Mouse (Mus musculus): ENCODE data around the gene Camsap3. TPM values are rescaled to one million over a fixed set of nuclear protein-coding genes. Genes with fewer than 3 reads are reported as not detected.
"Not testable (repeated sequence)": the region's sequence is repeated elsewhere in the genome, so short reads cannot be mapped to it uniquely, and the experiment has no call there.

Camsap3 gene
- polyA plus RNA-seq, 1 experiment from 2014 or later, result 6.9 TPM

GRCm38 (mm10) chr8:3579390-3580364 lies 7.4 kb upstream of the Camsap3 start:
- Histone ChIP-seq H3K9me3 (no peaks in the 10 kb centered on the region), H3K9ac (no peak overlapping the region), H3K4me1 (0 out of 2 replicates have a peak, but pooled peaks cover 4% of the 10 kb centered on the region), H3K4me2 (no peak overlapping the region), H3K4me3 (no peak overlapping the region), H3K36me3 (no peaks in the 10 kb centered on the region), H3K27ac (peak overlapping the region; percentile 25), H3K27me3 (no peaks in the 10 kb centered on the region)
- WGBS, result 58% methylated on average over 9 of the region's 9 CpGs
- peak; percentile 67 for ATAC-seq (ENCODE audit: borderline replicate concordance, extremely low read depth, low FRiP score, low TSS enrichment)

GRCm38 (mm10) chr8:3581961-3582360 lies 5.1 kb upstream of the Camsap3 start:
- H3K27me3 ChIP-seq; H3K4me3 ChIP-seq; H3K9ac ChIP-seq; H3K4me2 ChIP-seq; H3K4me1 ChIP-seq; ATAC-seq (ENCODE audit: borderline replicate concordance, extremely low read depth, low FRiP score, low TSS enrichment); H3K9me3 ChIP-seq; H3K36me3 ChIP-seq; H3K27ac ChIP-seq: not testable (repeated sequence)
- 87% methylated on average over 3 of the region's 3 CpGs for WGBS

- Histone ChIP-seq H3K36me3 (no peaks in the 10 kb centered on the region), H3K4me3 (no peak overlapping the region), H3K27me3 (peaks cover 23% of the 10 kb centered on the region), H3K9ac (no peak overlapping the region), H3K4me1 (0 out of 2 replicates have a peak, but pooled peaks cover 7% of the 10 kb centered on the region), H3K9me3 (no peaks in the 10 kb centered on the region), H3K4me2 (no peak overlapping the region), H3K27ac (no peak overlapping the region)
- ATAC-seq (ENCODE audit: borderline replicate concordance, extremely low read depth, low FRiP score, low TSS enrichment), result no peak
- 77% methylated on average over 2 of the region's 2 CpGs for WGBS
These were observed 641 bp upstream of the Camsap3 start for GRCm38 (mm10) chr8:3586452-3586851.

GRCm38 (mm10) chr8:3587391-3588257 lies 531 bp downstream of the Camsap3 start:
- peak; percentile 72 for ATAC-seq (ENCODE audit: borderline replicate concordance, extremely low read depth, low FRiP score, low TSS enrichment)
- H3K36me3 ChIP-seq, result no peaks in the 10 kb centered on the region
- peak overlapping the region; percentile 71 for H3K4me2 ChIP-seq
- 0 out of 2 replicates have a peak, but pooled peaks cover 7% of the 10 kb centered on the region for H3K4me1 ChIP-seq
- WGBS, result 1% methylated on average over 77 of the region's 77 CpGs
- peak overlapping the region; percentile 55 for H3K4me3 ChIP-seq
- H3K27me3 ChIP-seq, result peaks cover 23% of the 10 kb centered on the region
- peak overlapping the region; percentile 47 for H3K9ac ChIP-seq
- H3K9me3 ChIP-seq, result no peaks in the 10 kb centered on the region
- peak overlapping the region; percentile 74 for H3K27ac ChIP-seq

GRCm38 (mm10) chr8:3588258-3588633 lies 1.2 kb downstream of the Camsap3 start:
- Histone ChIP-seq H3K9me3 (no peaks in the 10 kb centered on the region), H3K4me2 (peak overlapping the region; percentile 71), H3K4me3 (peak overlapping the region; percentile 55), H3K4me1 (0 out of 2 replicates have a peak, but pooled peaks cover 7% of the 10 kb centered on the region), H3K27me3 (peaks cover 23% of the 10 kb centered on the region), H3K36me3 (no peaks in the 10 kb centered on the region), H3K9ac (peak overlapping the region; percentile 47), H3K27ac (peak overlapping the region; percentile 74)
- peak; percentile 36; the same call in 1 of the 2 replicates for ATAC-seq (ENCODE audit: borderline replicate concordance, extremely low read depth, low FRiP score, low TSS enrichment)
- 3% methylated on average over 11 of the region's 11 CpGs for WGBS

GRCm38 (mm10) chr8:3593470-3593869 lies 6.4 kb downstream of the Camsap3 start:
- no peak overlapping the region for H3K4me2 ChIP-seq
- no peak for ATAC-seq (ENCODE audit: borderline replicate concordance, extremely low read depth, low FRiP score, low TSS enrichment)
- no peaks in the 10 kb centered on the region for H3K36me3 ChIP-seq
- H3K4me3 ChIP-seq, result no peak overlapping the region
- H3K9me3 ChIP-seq, result no peaks in the 10 kb centered on the region
- no peaks in the 10 kb centered on the region for H3K4me1 ChIP-seq
- WGBS, result 58% methylated on average over 3 of the region's 3 CpGs
- no peak overlapping the region for H3K27ac ChIP-seq
- no peak overlapping the region for H3K9ac ChIP-seq
- H3K27me3 ChIP-seq, result peaks cover under 1% of the 10 kb centered on the region; the same call in 1 of the 2 replicates

- no peak overlapping the region for H3K27ac ChIP-seq
- H3K9me3 ChIP-seq, result no peaks in the 10 kb centered on the region
- ATAC-seq (ENCODE audit: borderline replicate concordance, extremely low read depth, low FRiP score, low TSS enrichment), result no peak
- H3K4me1 ChIP-seq, result no peaks in the 10 kb centered on the region
- H3K4me2 ChIP-seq, result no peak overlapping the region
- 66% methylated on average over 2 of the region's 2 CpGs for WGBS
- no peaks in the 10 kb centered on the region for H3K27me3 ChIP-seq
- H3K4me3 ChIP-seq, result no peak overlapping the region
- H3K36me3 ChIP-seq, result no peaks in the 10 kb centered on the region
- H3K9ac ChIP-seq, result no peak overlapping the region
These were observed 7.4 kb downstream of the Camsap3 start for GRCm38 (mm10) chr8:3594466-3594865.

GRCm38 (mm10) chr8:3598054-3598453 lies 11.0 kb downstream of the Camsap3 start:
- no peak overlapping the region for H3K27ac ChIP-seq
- WGBS, result 59% methylated on average over 3 of the region's 3 CpGs
- H3K4me1 ChIP-seq, result no peaks in the 10 kb centered on the region
- ATAC-seq (ENCODE audit: borderline replicate concordance, extremely low read depth, low FRiP score, low TSS enrichment), result no peak
- H3K27me3 ChIP-seq, result no peaks in the 10 kb centered on the region
- H3K36me3 ChIP-seq, result no peaks in the 10 kb centered on the region
- no peaks in the 10 kb centered on the region for H3K9me3 ChIP-seq
- H3K4me2 ChIP-seq, result no peak overlapping the region
- H3K4me3 ChIP-seq, result no peak overlapping the region
- H3K9ac ChIP-seq, result no peak overlapping the region

- H3K9me3 ChIP-seq, result no peaks in the 10 kb centered on the region
- H3K4me3 ChIP-seq, result no peak overlapping the region
- H3K27me3 ChIP-seq, result no peaks in the 10 kb centered on the region
- H3K9ac ChIP-seq, result no peak overlapping the region
- no peak overlapping the region for H3K4me2 ChIP-seq
- H3K27ac ChIP-seq, result no peak overlapping the region
- H3K4me1 ChIP-seq, result no peaks in the 10 kb centered on the region
- ATAC-seq (ENCODE audit: borderline replicate concordance, extremely low read depth, low FRiP score, low TSS enrichment), result no peak
- no peaks in the 10 kb centered on the region for H3K36me3 ChIP-seq
- WGBS, result 67% methylated on average over 1 of the region's 1 CpGs
These were observed 12.1 kb downstream of the Camsap3 start for GRCm38 (mm10) chr8:3599219-3599618.

- Histone ChIP-seq H3K36me3 (no peaks in the 10 kb centered on the region), H3K4me2 (no peak overlapping the region), H3K27ac (no peak overlapping the region), H3K9me3 (no peaks in the 10 kb centered on the region), H3K4me1 (no peaks in the 10 kb centered on the region), H3K27me3 (no peaks in the 10 kb centered on the region), H3K4me3 (no peak overlapping the region), H3K9ac (no peak overlapping the region)
- WGBS, result 66% methylated on average over 6 of the region's 6 CpGs
- ATAC-seq (ENCODE audit: borderline replicate concordance, extremely low read depth, low FRiP score, low TSS enrichment), result peak; percentile 12; the same call in 1 of the 2 replicates
These were observed 13.3 kb downstream of the Camsap3 start for GRCm38 (mm10) chr8:3600401-3600800.

- no peak overlapping the region for H3K9ac ChIP-seq
- no peak for ATAC-seq (ENCODE audit: borderline replicate concordance, extremely low read depth, low FRiP score, low TSS enrichment)
- H3K27ac ChIP-seq, result no peak overlapping the region
- WGBS, result 61% methylated on average over 13 of the region's 13 CpGs
- no peak overlapping the region for H3K4me3 ChIP-seq
- H3K36me3 ChIP-seq, result peaks cover 9% of the 10 kb centered on the region; the same call in 1 of the 2 replicates
- no peaks in the 10 kb centered on the region for H3K9me3 ChIP-seq
- no peaks in the 10 kb centered on the region for H3K27me3 ChIP-seq
- H3K4me2 ChIP-seq, result no peak overlapping the region
- no peaks in the 10 kb centered on the region for H3K4me1 ChIP-seq
These were observed 16.3 kb downstream of the Camsap3 start for GRCm38 (mm10) chr8:3603439-3603838.
